Mouse (Mus musculus) adrenal gland, postnatal 14 days (tissue): Measurements from ENCODE around the gene Ano2. TPM values are rescaled to one million over a fixed set of nuclear protein-coding genes. Genes with fewer than 3 reads are reported as not detected.

Source experiments
- DNase-seq: peaks from one replicate; pipeline ENCODE4 v3.0.0; 2021; ENCODE audit warnings: mixed read lengths
- total RNA-seq: library from RNA; stranded (reverse); gene quantifications from 2 replicates; pipeline ENCODE4 v1.2.3, GENCODE M21; 2021

Gene Ano2
- total RNA-seq, 1 experiment from 2014 or later = not detected

- DNase-seq = no peak
Measured at GRCm38 (mm10) chr6:125914446-125914845, 224.2 kb downstream of the Ano2 start.

- no peak for DNase-seq
Measured at GRCm38 (mm10) chr6:125922746-125923145, 232.5 kb downstream of the Ano2 start.

- DNase-seq = no peak
Measured at GRCm38 (mm10) chr6:125924979-125925378, 234.8 kb downstream of the Ano2 start.

- no peak for DNase-seq
Measured at GRCm38 (mm10) chr6:125925861-125926260, 235.6 kb downstream of the Ano2 start.

GRCm38 (mm10) chr6:125931926-125932325 lies 241.7 kb downstream of the Ano2 start:
- DNase-seq = no peak

GRCm38 (mm10) chr6:125954965-125955364 lies 264.7 kb downstream of the Ano2 start:
- peak; percentile 19 for DNase-seq

GRCm38 (mm10) chr6:125973551-125973950 lies 283.3 kb downstream of the Ano2 start:
- no peak for DNase-seq

GRCm38 (mm10) chr6:125975788-125976465 lies 285.7 kb downstream of the Ano2 start:
- DNase-seq = no peak

- DNase-seq = no peak
Measured at GRCm38 (mm10) chr6:125979601-125980000, 289.4 kb downstream of the Ano2 start.

- DNase-seq = no peak
Measured at GRCm38 (mm10) chr6:125984050-125984449, 293.8 kb downstream of the Ano2 start.

- DNase-seq = peak; percentile 37
Measured at GRCm38 (mm10) chr6:125992731-125993130, 302.5 kb downstream of the Ano2 start.

- no peak for DNase-seq
Measured at GRCm38 (mm10) chr6:126001797-126002196, 311.6 kb downstream of the Ano2 start.

- peak; percentile 23 for DNase-seq
Measured at GRCm38 (mm10) chr6:126003002-126003742, 313.0 kb downstream of the Ano2 start.

GRCm38 (mm10) chr6:126006647-126007046 lies 316.4 kb downstream of the Ano2 start:
- DNase-seq = no peak

GRCm38 (mm10) chr6:126009083-126009482 lies 318.9 kb downstream of the Ano2 start:
- no peak for DNase-seq

GRCm38 (mm10) chr6:126016991-126017390 lies 326.8 kb downstream of the Ano2 start:
- DNase-seq = peak; percentile 49

GRCm38 (mm10) chr6:126018411-126018810 lies 328.2 kb downstream of the Ano2 start:
- peak; percentile 16 for DNase-seq

GRCm38 (mm10) chr6:126033693-126034402 lies 343.6 kb downstream of the Ano2 start:
- DNase-seq = peak; percentile 8

GRCm38 (mm10) chr6:126034403-126034724 lies 344.1 kb downstream of the Ano2 start:
- no peak for DNase-seq

GRCm38 (mm10) chr6:126034728-126035127 lies 344.5 kb downstream of the Ano2 start:
- DNase-seq = no peak

GRCm38 (mm10) chr6:126035621-126036020 lies 345.4 kb downstream of the Ano2 start:
- DNase-seq = no peak

GRCm38 (mm10) chr6:126045931-126046330 lies 355.7 kb downstream of the Ano2 start:
- peak; percentile 6 for DNase-seq

GRCm38 (mm10) chr6:126048206-126048605 lies 358.0 kb downstream of the Ano2 start:
- no peak for DNase-seq
